Mouse (Mus musculus) limb, embryonic 12.5 days (tissue): ENCODE results near the gene Tmcc3. TPM values are rescaled to one million over a fixed set of nuclear protein-coding genes. Genes with fewer than 3 reads are reported as not detected.

ENCODE experiments used
- ATAC-seq: fragments of 200-750 bp; cut with Nextera tagmentation; 2 replicates; pipeline ENCODE4 v1.8.0; 2017; ENCODE audit warnings: low read depth, moderate TSS enrichment; ENCODE audit not compliant: insufficient number of reproducible peaks, insufficient read depth, low FRiP score, low TSS enrichment
- H3K27ac ChIP-seq: fragments of 300-500 bp; sonication (generic); 2 replicates; pipeline ENCODE4 v1.5.1; 2016; ENCODE audit warnings: mild to moderate bottlenecking, moderate library complexity
- H3K27me3 ChIP-seq: fragments of 300-500 bp; sonication (generic); 2 replicates; pipeline ENCODE4 v1.6.1; 2016; ENCODE audit warnings: mild to moderate bottlenecking, moderate library complexity
- H3K36me3 ChIP-seq: fragments of 300-500 bp; sonication (generic); 2 replicates; pipeline ENCODE4 v1.6.1; 2016; ENCODE audit warnings: mild to moderate bottlenecking, moderate library complexity
- H3K4me1 ChIP-seq: fragments of 300-500 bp; sonication (generic); replicated peaks from 2 replicates; pipeline ENCODE4 v1.6.1; 2016
- H3K4me2 ChIP-seq: fragments of 300-500 bp; sonication (generic); 2 replicates; pipeline ENCODE4 v1.6.1; 2016; ENCODE audit warnings: mild to moderate bottlenecking, moderate library complexity
- H3K4me3 ChIP-seq: fragments of 300-500 bp; sonication (generic); replicated peaks from 2 replicates; pipeline ENCODE4 v1.5.1; 2016; ENCODE audit warnings: mild to moderate bottlenecking
- H3K9ac ChIP-seq: fragments of 300-500 bp; sonication (generic); replicated peaks from 2 replicates; pipeline ENCODE4 v1.6.1; 2016; ENCODE audit warnings: mild to moderate bottlenecking, moderate library complexity
- H3K9me3 ChIP-seq: fragments of 300-500 bp; sonication (generic); 2 replicates; pipeline ENCODE4 v1.6.1; 2016; ENCODE audit warnings: mild to moderate bottlenecking, moderate library complexity
- WGBS: fragments of 180-500 bp; shearing (Covaris S2); methylation state at CpG from one replicate; pipeline ENCODE4 v1.1.7; 2016; 5-methylcytosine and 5-hydroxymethylcytosine counted together
- polyA plus RNA-seq: library from polyadenylated mRNA; unstranded; fragments of >200 nt; fragmentation: Nextera tagmentation; extraction: Ambion mirVana; gene quantifications from 2 replicates; pipeline ENCODE4 v1.2.1, GENCODE M21; 2016

Gene Tmcc3
- polyA plus RNA-seq, 1 experiment from 2014 or later: 9.5 TPM

GRCm38 (mm10) chr10:94557428-94558149, 245.8 kb downstream of the Tmcc3 start:
- no peaks in the 10 kb centered on the region for H3K4me1 ChIP-seq
- H3K9ac ChIP-seq: no peak overlapping the region
- ATAC-seq: no peak
- no peaks in the 10 kb centered on the region for H3K27me3 ChIP-seq
- H3K9me3 ChIP-seq: no peaks in the 10 kb centered on the region
- H3K27ac ChIP-seq: no peak overlapping the region
- 60% methylated on average over 6 of the region's 6 CpGs for WGBS
- no peaks in the 10 kb centered on the region for H3K36me3 ChIP-seq
- no peak overlapping the region for H3K4me3 ChIP-seq
- H3K4me2 ChIP-seq: no peak overlapping the region

DNA sequence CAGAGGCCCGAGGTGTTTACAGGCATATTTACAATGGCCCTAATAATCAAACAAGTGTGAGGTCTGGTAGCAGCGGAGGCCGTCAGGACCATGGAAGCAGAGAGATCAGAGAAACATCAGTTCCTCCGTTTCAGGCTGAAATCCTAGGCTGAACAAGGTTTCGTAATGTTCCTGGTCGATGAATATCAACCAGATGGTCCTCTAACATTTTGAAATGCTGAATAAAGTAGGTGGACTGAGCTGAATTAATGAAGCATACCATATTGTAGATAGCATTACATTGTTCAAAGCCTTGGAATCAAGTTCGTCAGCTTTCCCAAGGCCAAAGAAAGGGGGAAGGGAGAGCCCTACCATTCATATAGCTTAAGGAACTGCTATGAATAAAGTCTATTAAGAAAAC, 247.1 kb downstream of the Tmcc3 start:
- no peaks in the 10 kb centered on the region for H3K36me3 ChIP-seq
- H3K27me3 ChIP-seq: no peaks in the 10 kb centered on the region
- 67% methylated on average over 7 of the region's 7 CpGs for WGBS
- H3K9ac ChIP-seq: no peak overlapping the region
- ATAC-seq: no peak
- H3K4me1 ChIP-seq: no peaks in the 10 kb centered on the region
- H3K9me3 ChIP-seq: no peaks in the 10 kb centered on the region
- H3K4me2 ChIP-seq: no peak overlapping the region
- H3K27ac ChIP-seq: no peak overlapping the region
- H3K4me3 ChIP-seq: no peak overlapping the region

- H3K9ac ChIP-seq: no peak overlapping the region
- 83% methylated on average over 7 of the region's 7 CpGs for WGBS
Measured at GRCm38 (mm10) chr10:94561351-94561750, 249.6 kb downstream of the Tmcc3 start.

DNA sequence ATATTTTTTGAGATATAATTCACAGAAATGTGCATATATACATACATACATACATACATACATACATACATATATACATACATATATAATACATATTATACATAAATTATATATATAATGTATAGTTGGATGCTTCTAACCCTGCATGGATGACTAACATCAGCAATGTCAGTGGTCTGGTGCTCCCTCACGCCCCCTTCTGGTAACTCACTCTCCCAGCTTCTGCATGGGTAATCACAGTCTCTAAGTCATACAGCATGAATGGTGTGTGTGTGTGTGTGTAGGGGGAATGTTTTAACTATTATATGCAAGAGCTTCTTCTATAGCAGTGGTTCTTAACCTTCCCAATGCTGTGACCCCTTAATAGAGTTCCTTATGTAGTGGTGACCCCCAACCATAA, 250.4 kb downstream of the Tmcc3 start:
- Histone ChIP-seq H3K27ac (no peak overlapping the region), H3K4me1 (no peaks in the 10 kb centered on the region), H3K4me3 (no peak overlapping the region), H3K9ac (no peak overlapping the region), H3K4me2 (no peak overlapping the region), H3K9me3 (no peaks in the 10 kb centered on the region), H3K27me3 (no peaks in the 10 kb centered on the region), H3K36me3 (no peaks in the 10 kb centered on the region)
- ATAC-seq: no peak
- WGBS: 21% methylated on average over 1 of the region's 1 CpGs

More at GRCm38 (mm10) chr10:94561351-94561750, 249.6 kb downstream of the Tmcc3 start:
- Histone ChIP-seq H3K27me3 (no peaks in the 10 kb centered on the region), H3K27ac (no peak overlapping the region), H3K4me2 (no peak overlapping the region), H3K4me1 (no peaks in the 10 kb centered on the region), H3K9me3 (no peaks in the 10 kb centered on the region), H3K4me3 (no peak overlapping the region), H3K36me3 (no peaks in the 10 kb centered on the region)
- ATAC-seq: no peak

GRCm38 (mm10) chr10:94562991-94563390, 251.2 kb downstream of the Tmcc3 start:
- no peak for ATAC-seq
- H3K36me3 ChIP-seq: no peaks in the 10 kb centered on the region
- H3K4me1 ChIP-seq: no peaks in the 10 kb centered on the region
- H3K9ac ChIP-seq: no peak overlapping the region
- no peak overlapping the region for H3K4me2 ChIP-seq
- no peak overlapping the region for H3K4me3 ChIP-seq
- no peaks in the 10 kb centered on the region for H3K9me3 ChIP-seq
- no peaks in the 10 kb centered on the region for H3K27me3 ChIP-seq
- H3K27ac ChIP-seq: no peak overlapping the region
- 78% methylated on average over 3 of the region's 3 CpGs for WGBS

DNA sequence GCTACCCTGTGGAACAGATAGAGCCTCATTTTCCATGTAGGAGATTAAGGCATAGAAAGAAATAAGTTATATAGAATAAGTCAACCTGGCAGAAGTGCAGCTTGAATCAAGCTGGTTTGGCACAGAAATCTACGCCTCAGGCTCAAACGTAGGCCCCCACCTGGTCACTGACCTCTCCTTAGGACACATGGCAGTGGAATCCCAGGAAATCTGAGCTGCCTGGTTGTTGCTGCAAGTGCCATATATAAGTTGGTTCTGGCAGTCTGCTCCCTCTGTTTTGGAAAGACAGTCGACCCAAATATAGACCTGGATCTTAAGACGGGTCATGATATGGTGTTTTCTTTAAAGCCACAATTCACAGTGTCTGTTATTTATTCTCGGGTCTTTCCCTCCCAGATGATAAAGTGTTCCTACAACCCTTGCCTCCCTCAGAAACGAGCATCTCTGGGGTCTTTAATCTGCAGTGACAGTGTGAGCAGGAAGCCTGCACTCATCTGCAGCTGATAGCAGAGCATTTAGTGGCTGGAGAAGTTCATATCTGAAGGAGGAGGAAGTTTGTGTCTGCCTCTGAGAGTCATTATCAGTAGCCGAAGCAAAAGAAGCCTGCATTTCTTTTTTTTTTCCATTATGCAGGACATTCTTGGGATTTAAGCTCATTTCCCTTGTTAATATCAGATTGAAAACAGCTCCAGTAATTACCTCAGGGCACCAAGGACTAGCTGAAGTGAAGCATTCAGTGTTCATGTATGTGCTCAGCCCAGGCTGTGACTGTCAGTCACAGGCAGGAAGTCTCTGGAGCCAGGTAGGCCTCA, 253.9 kb downstream of the Tmcc3 start:
- Histone ChIP-seq H3K4me2 (no peak overlapping the region), H3K36me3 (no peaks in the 10 kb centered on the region), H3K27ac (no peak overlapping the region), H3K4me3 (no peak overlapping the region), H3K27me3 (no peaks in the 10 kb centered on the region), H3K9ac (no peak overlapping the region), H3K4me1 (no peaks in the 10 kb centered on the region), H3K9me3 (no peaks in the 10 kb centered on the region)
- no peak for ATAC-seq
- 51% methylated on average over 7 of the region's 7 CpGs for WGBS

DNA sequence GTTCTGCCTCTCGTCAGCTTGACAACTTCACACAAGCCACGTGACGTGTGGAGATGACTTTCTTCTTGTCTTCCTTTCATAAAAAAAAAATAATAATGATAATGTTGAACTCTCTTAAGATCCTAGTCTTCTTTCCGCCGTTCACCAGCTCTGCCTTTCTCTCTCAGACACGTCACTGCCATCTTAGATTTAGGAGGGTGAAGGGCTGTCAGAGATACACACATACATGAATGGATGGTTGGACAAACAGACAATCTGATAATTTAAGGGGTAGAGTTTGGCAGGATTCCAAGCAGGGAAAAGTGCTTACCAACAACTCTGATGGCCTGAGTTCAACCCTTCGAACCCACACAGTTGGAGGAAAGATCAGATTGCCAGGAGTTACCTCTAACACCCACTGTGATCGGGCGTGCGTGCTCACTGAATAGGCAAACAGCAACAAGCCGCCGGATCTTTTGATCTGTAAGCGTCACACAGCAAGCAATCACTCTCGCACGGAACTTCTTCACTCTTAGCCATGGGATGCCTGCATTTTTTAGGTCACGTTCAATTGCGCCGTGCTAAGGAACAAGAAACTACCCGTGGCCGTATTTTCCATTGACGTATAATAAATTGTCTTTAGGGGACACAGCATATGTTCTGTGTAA, 254.6 kb downstream of the Tmcc3 start:
- 67% methylated on average over 21 of the region's 21 CpGs for WGBS

GRCm38 (mm10) chr10:94567251-94567650, 255.5 kb downstream of the Tmcc3 start:
- H3K27ac ChIP-seq: no peak overlapping the region
- H3K9me3 ChIP-seq: no peaks in the 10 kb centered on the region
- H3K27me3 ChIP-seq: no peaks in the 10 kb centered on the region
- H3K4me2 ChIP-seq: no peak overlapping the region
- WGBS: 93% methylated on average over 6 of the region's 6 CpGs
- H3K9ac ChIP-seq: no peak overlapping the region
- H3K36me3 ChIP-seq: no peaks in the 10 kb centered on the region
- ATAC-seq: no peak
- H3K4me3 ChIP-seq: no peak overlapping the region
- H3K4me1 ChIP-seq: no peaks in the 10 kb centered on the region

More for the DNA sequence above, 254.6 kb downstream of the Tmcc3 start:
- no peak for ATAC-seq
- Histone ChIP-seq H3K27ac (no peak overlapping the region), H3K4me1 (no peaks in the 10 kb centered on the region), H3K9ac (no peak overlapping the region), H3K9me3 (no peaks in the 10 kb centered on the region), H3K4me2 (no peak overlapping the region), H3K36me3 (no peaks in the 10 kb centered on the region), H3K4me3 (no peak overlapping the region), H3K27me3 (no peaks in the 10 kb centered on the region)

- ATAC-seq: no peak
- Histone ChIP-seq H3K4me2 (no peak overlapping the region), H3K36me3 (no peaks in the 10 kb centered on the region), H3K4me3 (no peak overlapping the region), H3K27ac (no peak overlapping the region), H3K9me3 (no peaks in the 10 kb centered on the region), H3K4me1 (no peaks in the 10 kb centered on the region), H3K27me3 (no peaks in the 10 kb centered on the region), H3K9ac (no peak overlapping the region)
- 73% methylated on average over 14 of the region's 14 CpGs for WGBS
Measured at GRCm38 (mm10) chr10:94567915-94568314, 256.2 kb downstream of the Tmcc3 start.

DNA sequence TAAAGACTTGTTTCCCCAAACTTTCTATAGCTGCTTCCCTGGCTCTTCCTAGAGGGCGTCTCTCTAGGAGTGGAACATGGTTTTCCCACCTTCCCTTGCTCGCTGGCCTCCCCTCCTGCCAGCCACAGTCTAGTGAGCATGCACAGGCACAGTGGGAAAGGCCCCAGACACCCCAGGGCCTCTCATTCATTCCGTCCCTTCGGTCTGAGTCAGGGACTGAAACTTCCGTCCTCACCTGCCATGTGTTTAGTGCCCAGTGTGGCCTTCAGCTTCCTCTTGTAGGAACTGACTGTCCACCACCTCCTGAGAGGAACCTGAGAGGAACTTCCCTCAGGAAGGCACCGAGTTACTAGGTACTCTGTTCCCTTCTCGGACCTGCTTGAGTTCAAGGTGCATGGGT, 257.1 kb downstream of the Tmcc3 start:
- Histone ChIP-seq H3K4me3 (no peak overlapping the region), H3K4me1 (no peaks in the 10 kb centered on the region), H3K9ac (no peak overlapping the region), H3K27ac (no peak overlapping the region), H3K4me2 (no peak overlapping the region), H3K27me3 (no peaks in the 10 kb centered on the region), H3K9me3 (no peaks in the 10 kb centered on the region), H3K36me3 (no peaks in the 10 kb centered on the region)
- 80% methylated on average over 7 of the region's 7 CpGs for WGBS
- no peak for ATAC-seq

- Histone ChIP-seq H3K27me3 (no peaks in the 10 kb centered on the region), H3K9ac (no peak overlapping the region), H3K4me3 (no peak overlapping the region), H3K4me1 (peaks cover 4% of the 10 kb centered on the region; the same call in 1 of the 2 replicates), H3K36me3 (no peaks in the 10 kb centered on the region), H3K4me2 (no peak overlapping the region), H3K27ac (no peak overlapping the region), H3K9me3 (no peaks in the 10 kb centered on the region)
- 73% methylated on average over 7 of the region's 7 CpGs for WGBS
- ATAC-seq: no peak
Measured at GRCm38 (mm10) chr10:94569731-94570130, 258.0 kb downstream of the Tmcc3 start.
